In genomic region chr8:105142395-105142794, GRCm38 (mm10) we compare ENCODE assay signal across 12 mouse cellular contexts. TPM values are rescaled to one million over a fixed set of nuclear protein-coding genes. Genes with fewer than 3 reads are reported as not detected.
DNase-seq lines count a peak whose midpoint lies in the region; ATAC-seq and TF ChIP-seq lines count a peak whose summit lies in the region.
"Had no signal": no experiment of that assay in that cellular context is flagged by ENCODE, and none has a peak within 500 bp of the region (broad histone marks: within the 10 kb centered on the region; RNA-seq: fewer than 3 reads in every experiment).

No protein-coding gene starts in this region.

- H3K27ac ChIP-seq in heart, embryonic 14.5 days (replicated peaks in 1 of 2; ENCODE audit: control insufficient read depth in 1 of 2, insufficient read depth in 1 of 2, low read depth in 2 of 2, low read length in 2 of 2) = no peak overlapping the region
- no peak overlapping the region for H3K27ac ChIP-seq in CH12.LX (ENCODE audit: insufficient read depth, low read depth)
- H3K27ac ChIP-seq in liver, embryonic 11.5 days (ENCODE audit: low read depth, low read length) = no peak overlapping the region
- H3K27ac ChIP-seq: midbrain, embryonic 15.5 days had no signal

- no peak for DNase-seq in heart, adult 11 months
- no peak for DNase-seq in CH12.LX (ENCODE audit: extremely low read depth)
- no peak for DNase-seq in liver, embryonic 11.5 days (ENCODE audit: low spot score)
- DNase-seq in spleen, postnatal 14 days (ENCODE audit: low spot score in 2 of 2) = no peak
- DNase-seq in cerebellum, adult 11-12 months = no peak
- no peak for DNase-seq in right cerebral cortex, postnatal 10 days (ENCODE audit: low spot score in 2 of 2)
- DNase-seq: cerebellum, adult 2 months; kidney, postnatal 14 days; right cerebral cortex, postnatal 14 days had no signal

- H3K9ac ChIP-seq in heart, embryonic 14.5 days (ENCODE audit: low read length) = no peak overlapping the region
- H3K9ac ChIP-seq in CH12.LX (ENCODE audit: insufficient read depth, low read depth) = no peak overlapping the region
- H3K9ac ChIP-seq in liver, embryonic 11.5 days (ENCODE audit: low read depth, low read length) = no peak overlapping the region
- H3K9ac ChIP-seq: midbrain, embryonic 15.5 days had no signal

- no peaks in the 10 kb centered on the region for H3K36me3 ChIP-seq in heart, embryonic 14.5 days (ENCODE audit: control insufficient read depth, insufficient read depth, low read length)
- no peaks in the 10 kb centered on the region for H3K36me3 ChIP-seq in CH12.LX (replicated peaks in 1 of 2; ENCODE audit: control insufficient read depth in 1 of 2, insufficient read depth in 1 of 2, low read length in 1 of 2)
- H3K36me3 ChIP-seq in liver, embryonic 11.5 days (ENCODE audit: control insufficient read depth, insufficient read depth, low read length) = no peaks in the 10 kb centered on the region
- H3K36me3 ChIP-seq: midbrain, embryonic 15.5 days had no signal

- H3K4me3 ChIP-seq in heart, embryonic 14.5 days (ENCODE audit: control insufficient read depth in 1 of 2, insufficient read depth in 1 of 2, low read depth in 1 of 2, low read length in 2 of 2) = no peak overlapping the region
- H3K4me3 ChIP-seq in CH12.LX (replicated peaks in 1 of 3; ENCODE audit: low read depth in 2 of 3, low read length in 2 of 3, poor library complexity in 1 of 3) = no peak overlapping the region
- H3K4me3 ChIP-seq in liver, embryonic 11.5 days (ENCODE audit: low read depth, low read length) = no peak overlapping the region
- H3K4me3 ChIP-seq: midbrain, embryonic 15.5 days had no signal

- no peaks in the 10 kb centered on the region for H3K9me3 ChIP-seq in heart, embryonic 14.5 days (ENCODE audit: control insufficient read depth, low read length)
- no peaks in the 10 kb centered on the region for H3K9me3 ChIP-seq in CH12.LX (replicated peaks; ENCODE audit: low read length)
- no peaks in the 10 kb centered on the region for H3K9me3 ChIP-seq in liver, embryonic 11.5 days (ENCODE audit: control insufficient read depth, low read length)
- H3K9me3 ChIP-seq: midbrain, embryonic 15.5 days had no signal

- no peak for TF ChIP-seq CTCF in CH12.LX (conservative IDR thresholded peaks at IDR 0.05 in 1 of 2, IDR thresholded peaks at IDR 0.05 in 1 of 2; ENCODE audit: low read depth in 2 of 2, low read length in 2 of 2)

- 26% methylated on average over 19 of the region's 19 CpGs for WGBS in heart, embryonic 14.5 days
- WGBS in liver, embryonic 11.5 days = 31% methylated on average over 19 of the region's 19 CpGs

- ATAC-seq in heart, embryonic 14.5 days (ENCODE audit: insufficient number of reproducible peaks, insufficient read depth, low FRiP score, low read depth) = no peak
- peak; percentile 64 for ATAC-seq in common myeloid progenitor, adult 5-6 weeks (replicated peaks; ENCODE audit: low read depth, poor library complexity, severe bottlenecking)
- no peak for ATAC-seq in liver, embryonic 11.5 days (replicated peaks; ENCODE audit: low FRiP score)
- ATAC-seq: midbrain, embryonic 15.5 days had no signal

- dilution Hi-C loops in CH12.LX (cut with MboI; ENCODE audit: extremely low pct_ligation_motif_present, extremely low pct_unique_long_range_greater_than_20kb, low sequenced_read_pairs) = no loop called here

- no peaks in the 10 kb centered on the region; the same call in 1 of the 2 replicates for H3K27me3 ChIP-seq in heart, embryonic 14.5 days (ENCODE audit: control insufficient read depth, insufficient read depth, low read length)
- H3K27me3 ChIP-seq in CH12.LX (replicated peaks) = no peaks in the 10 kb centered on the region
- 0 out of 2 replicates have a peak, but pooled peaks cover 13% of the 10 kb centered on the region for H3K27me3 ChIP-seq in liver, embryonic 11.5 days (replicated peaks; ENCODE audit: control insufficient read depth, insufficient read depth, low read length)
- H3K27me3 ChIP-seq: midbrain, embryonic 15.5 days had no signal

- TF ChIP-seq POLR2A in CH12.LX (IDR thresholded peaks at IDR 0.05; ENCODE audit: low read depth, low read length) = no peak

- in situ Hi-C loops in CH12.LX (cut with MboI; ENCODE audit: low pct_ligation_motif_present, low pct_unique_long_range_greater_than_20kb, low sequenced_read_pairs) = no loop called here

- no peaks in the 10 kb centered on the region for H3K79me2 ChIP-seq in CH12.LX (replicated peaks; ENCODE audit: control insufficient read depth, extremely low read depth, insufficient read depth, poor library complexity, severe bottlenecking)

- H3K4me2 ChIP-seq in heart, embryonic 14.5 days (ENCODE audit: low read length) = peak overlapping the region; percentile 24; the same call in 1 of the 2 replicates
- H3K4me2 ChIP-seq in CH12.LX (ENCODE audit: insufficient read depth, low read depth, poor library complexity, severe bottlenecking) = peak overlapping the region; percentile 9; the same call in 1 of the 2 replicates
- H3K4me2 ChIP-seq in liver, embryonic 11.5 days = peak overlapping the region; percentile 39
- H3K4me2 ChIP-seq: midbrain, embryonic 15.5 days had no signal

- TF ChIP-seq RAD21 in CH12.LX (IDR thresholded peaks at IDR 0.05; ENCODE audit: low read depth, low read length) = no peak

- TF ChIP-seq EP300 in CH12.LX (IDR thresholded peaks at IDR 0.05; ENCODE audit: low read length) = no peak

- peaks cover 0 to 3% of the 10 kb centered on the region in 2 experiments; a peak in 1 of 4 replicates for H3K4me1 ChIP-seq in heart, embryonic 14.5 days (ENCODE audit: control insufficient read depth in 2 of 2, insufficient read depth in 2 of 2, low read length in 2 of 2)
- H3K4me1 ChIP-seq in CH12.LX (ENCODE audit: control insufficient read depth in 1 of 2, insufficient read depth in 2 of 2) = 0 out of 4 replicates have a peak, but pooled peaks cover 0 to 3% of the 10 kb centered on the region in 2 experiments
- H3K4me1 ChIP-seq in liver, embryonic 11.5 days (replicated peaks; ENCODE audit: control insufficient read depth, insufficient read depth, low read length) = no peaks in the 10 kb centered on the region
- H3K4me1 ChIP-seq: midbrain, embryonic 15.5 days had no signal

TF ChIP-seq in CH12.LX, 34 proteins besides CTCF, POLR2A, EP300 and RAD21:
- TF ChIP-seq MAFK (IDR thresholded peaks at IDR 0.05; ENCODE audit: insufficient replicate concordance, low read length) (no peak), UBTF (IDR thresholded peaks at IDR 0.05; ENCODE audit: low read depth, low read length) (no peak), CHD2 (IDR thresholded peaks at IDR 0.05; ENCODE audit: low read length) (no peak), JUN (IDR thresholded peaks at IDR 0.05; ENCODE audit: insufficient read depth, low read depth, low read length) (no peak), POLR2AphosphoS2 (IDR thresholded peaks at IDR 0.05; ENCODE audit: low read depth, low read length) (no peak), TCF12 (IDR thresholded peaks at IDR 0.05; ENCODE audit: low read depth, low read length) (no peak), SMC3 (IDR thresholded peaks at IDR 0.05; ENCODE audit: low read depth, low read length) (no peak), NRF1 (IDR thresholded peaks at IDR 0.05; ENCODE audit: low read depth, low read length) (no peak), ZMIZ1 (IDR thresholded peaks at IDR 0.05; ENCODE audit: low read depth, low read length) (no peak)
TF ChIP-seq in CH12.LX: peak in this region for 0.

RNA-seq across cellular contexts. Expression of gene Ces4a, which starts 10.8 kb away (rescaled TPM):
- polyA plus RNA-seq in heart, embryonic 14.5 days (2014; fragmentation: Nextera tagmentation; extraction: Ambion mirVana) = not detected in 2 replicates
- not detected in 2 replicates for total RNA-seq in CH12.LX (2012; rRNA removed)
- total RNA-seq in CH12.LX (2014; rRNA removed) = not detected in 2 replicates
- not detected in 2 replicates for polyA plus RNA-seq in CH12.LX (2012; ENCODE audit: insufficient read length, low read depth)
- not detected in 2 replicates for total RNA-seq in common myeloid progenitor, adult 5-6 weeks (2017)
- not detected in 2 replicates for polyA plus RNA-seq in liver, embryonic 11.5 days (2014; fragmentation: Nextera tagmentation; extraction: Ambion mirVana)

RNA-seq across cellular contexts. Expression of gene Cbfb, which starts 28.1 kb away (rescaled TPM):
- polyA plus RNA-seq in heart, embryonic 14.5 days (2014; fragmentation: Nextera tagmentation; extraction: Ambion mirVana) = 52.3 and 52.9 TPM in 2 replicates
- total RNA-seq in CH12.LX (2012; rRNA removed) = 49.7 and 70.2 TPM in 2 replicates
- 170 and 203 TPM in 2 replicates for total RNA-seq in CH12.LX (2014; rRNA removed)
- polyA plus RNA-seq in CH12.LX (2012; ENCODE audit: insufficient read length, low read depth) = 87.9 and 97.7 TPM in 2 replicates
- total RNA-seq in common myeloid progenitor, adult 5-6 weeks (2017) = 163 and 164 TPM in 2 replicates
- 31.1 and 32.7 TPM in 2 replicates for polyA plus RNA-seq in liver, embryonic 11.5 days (2014; fragmentation: Nextera tagmentation; extraction: Ambion mirVana)

RNA-seq across cellular contexts. Expression of gene Ces3b, which starts 58.8 kb away (rescaled TPM):
- polyA plus RNA-seq in heart, embryonic 14.5 days (2014; fragmentation: Nextera tagmentation; extraction: Ambion mirVana) = 0.12 TPM in 2 replicates
- not detected in 2 replicates for total RNA-seq in CH12.LX (2012; rRNA removed)
- total RNA-seq in CH12.LX (2014; rRNA removed) = not detected in 2 replicates
- not detected in 2 replicates for polyA plus RNA-seq in CH12.LX (2012; ENCODE audit: insufficient read length, low read depth)
- total RNA-seq in common myeloid progenitor, adult 5-6 weeks (2017) = not detected in 2 replicates
- not detected in 2 replicates for polyA plus RNA-seq in liver, embryonic 11.5 days (2014; fragmentation: Nextera tagmentation; extraction: Ambion mirVana)
- polyA plus RNA-seq: cerebellum, adult 2 months; midbrain, embryonic 15.5 days had no signal
